In the genomic region with DNA sequence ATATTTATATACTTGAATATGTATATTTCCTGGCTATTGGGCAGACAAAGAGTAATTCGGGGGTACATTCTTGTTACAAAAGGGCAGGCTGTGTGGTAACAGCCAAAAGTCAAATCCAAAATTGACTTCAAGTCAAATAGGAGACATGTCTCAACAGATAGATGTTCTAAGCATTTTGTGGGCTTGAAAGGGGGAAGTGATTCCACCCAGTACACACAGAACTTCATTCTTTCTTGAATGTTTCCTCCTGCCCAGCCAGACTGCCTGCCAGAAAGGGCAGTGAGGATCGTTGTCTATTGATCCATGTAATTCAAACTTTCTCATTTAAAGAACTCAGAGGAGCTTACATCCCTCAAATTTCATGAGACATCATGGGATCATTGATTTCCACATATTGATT, we compare ENCODE assay signal across 22 mouse cellular contexts.
DNase-seq lines count a peak whose midpoint lies in the region; ATAC-seq and TF ChIP-seq lines count a peak whose summit lies in the region.
"Had no signal": no experiment of that assay in that cellular context is flagged by ENCODE, and none has a peak within 500 bp of the region (broad histone marks: within the 10 kb centered on the region; RNA-seq: fewer than 3 reads in every experiment).

No protein-coding gene starts in this region.

- DNase-seq in hindbrain, embryonic 14.5 days (ENCODE audit: low spot score) = peak; percentile 22
- DNase-seq in hindbrain, postnatal 0 days (ENCODE audit: low spot score) = no peak
- DNase-seq in A20 (ENCODE audit: low read depth, low spot score) (peak; percentile 31), CH12.LX (ENCODE audit: extremely low read depth) (peak; percentile 72)
- no peak for DNase-seq in embryo, embryonic 11 days
- no peak for DNase-seq in cerebellum, postnatal 4 days (ENCODE audit: low spot score in 2 of 2)
- DNase-seq: adrenal gland, adult 2 months; adrenal gland, adult 8-10 months; adrenal gland, postnatal 10 days; adrenal gland, postnatal 14 days; adrenal gland, postnatal 25 days; adrenal gland, postnatal 36 days; B cell, adult 2 months; cerebellum, adult 11 months; cerebellum, adult 11-12 months; cerebellum, adult 18-20 months; cerebellum, adult 2 months; cerebellum, adult 8-10 months had no signal

- no peaks in the 10 kb centered on the region for H3K4me1 ChIP-seq in hindbrain, embryonic 14.5 days (replicated peaks; ENCODE audit: control insufficient read depth, insufficient read depth, low read length)
- H3K4me1 ChIP-seq in hindbrain, postnatal 0 days (ENCODE audit: insufficient read depth, low read length) = no peaks in the 10 kb centered on the region
- peaks cover 14 to 60% of the 10 kb centered on the region in 2 experiments for H3K4me1 ChIP-seq in CH12.LX (ENCODE audit: control insufficient read depth in 1 of 2, insufficient read depth in 2 of 2)

- TF ChIP-seq CTCF in hindbrain, postnatal 0 days (IDR thresholded peaks at IDR 0.05; ENCODE audit: low read depth) = no peak
- no peak for TF ChIP-seq CTCF in CH12.LX (conservative IDR thresholded peaks at IDR 0.05 in 1 of 2, IDR thresholded peaks at IDR 0.05 in 1 of 2; ENCODE audit: low read depth in 2 of 2, low read length in 2 of 2)

- TF ChIP-seq EP300 in CH12.LX (IDR thresholded peaks at IDR 0.05; ENCODE audit: low read length) = peak; percentile 76

- dilution Hi-C loops in CH12.LX (cut with MboI; ENCODE audit: extremely low pct_ligation_motif_present, extremely low pct_unique_long_range_greater_than_20kb, low sequenced_read_pairs) = no loop called here

- H3K79me2 ChIP-seq in CH12.LX (replicated peaks; ENCODE audit: control insufficient read depth, extremely low read depth, insufficient read depth, poor library complexity, severe bottlenecking) = no peaks in the 10 kb centered on the region

- ATAC-seq in hindbrain, embryonic 14.5 days (ENCODE audit: low FRiP score) = no peak
- no peak for ATAC-seq in hindbrain, postnatal 0 days
- ATAC-seq: activated CD4-positive, CD25-positive, alpha-beta regulatory T cell, adult 4 months; CD4-positive, CD25-positive, alpha-beta regulatory T cell, adult 4 months; Patski had no signal

- no peaks in the 10 kb centered on the region for H3K27me3 ChIP-seq in hindbrain, embryonic 14.5 days (ENCODE audit: control insufficient read depth, insufficient read depth, low read length)
- H3K27me3 ChIP-seq in hindbrain, postnatal 0 days (ENCODE audit: insufficient read depth, low read length) = no peaks in the 10 kb centered on the region
- H3K27me3 ChIP-seq in CH12.LX (replicated peaks) = no peaks in the 10 kb centered on the region
- H3K27me3 ChIP-seq: Patski had no signal

- no peak for TF ChIP-seq POLR2A in CH12.LX (IDR thresholded peaks at IDR 0.05; ENCODE audit: low read depth, low read length)

- no peak overlapping the region for H3K27ac ChIP-seq in hindbrain, embryonic 14.5 days
- H3K27ac ChIP-seq in hindbrain, postnatal 0 days = no peak overlapping the region
- no peak overlapping the region for H3K27ac ChIP-seq in CH12.LX (ENCODE audit: insufficient read depth, low read depth)

- in situ Hi-C loops in CH12.LX (cut with MboI; ENCODE audit: low pct_ligation_motif_present, low pct_unique_long_range_greater_than_20kb, low sequenced_read_pairs) = no loop called here

- no peak overlapping the region for H3K4me3 ChIP-seq in hindbrain, embryonic 14.5 days (replicated peaks; ENCODE audit: low read length)
- H3K4me3 ChIP-seq in hindbrain, postnatal 0 days (ENCODE audit: low read length) = no peak overlapping the region
- no peak overlapping the region for H3K4me3 ChIP-seq in CH12.LX (replicated peaks in 1 of 3; ENCODE audit: low read depth in 2 of 3, low read length in 2 of 3, poor library complexity in 1 of 3)

- H3K36me3 ChIP-seq in hindbrain, embryonic 14.5 days (replicated peaks; ENCODE audit: control insufficient read depth, insufficient read depth) = no peaks in the 10 kb centered on the region
- no peaks in the 10 kb centered on the region for H3K36me3 ChIP-seq in hindbrain, postnatal 0 days (ENCODE audit: insufficient read depth, low read length)
- no peaks in the 10 kb centered on the region for H3K36me3 ChIP-seq in CH12.LX (replicated peaks in 1 of 2; ENCODE audit: control insufficient read depth in 1 of 2, insufficient read depth in 1 of 2, low read length in 1 of 2)
- H3K36me3 ChIP-seq: G1E had no signal

- no peaks in the 10 kb centered on the region for H3K9me3 ChIP-seq in hindbrain, embryonic 14.5 days (ENCODE audit: control insufficient read depth, low read length)
- H3K9me3 ChIP-seq in hindbrain, postnatal 0 days (ENCODE audit: low read length) = peaks cover 4% of the 10 kb centered on the region; the same call in 1 of the 2 replicates
- H3K9me3 ChIP-seq in CH12.LX (replicated peaks; ENCODE audit: low read length) = peaks cover 2% of the 10 kb centered on the region

- 84% methylated on average over 2 of the region's 2 CpGs for WGBS in hindbrain, embryonic 14.5 days
- 89% methylated on average over 2 of the region's 2 CpGs for WGBS in hindbrain, postnatal 0 days

- TF ChIP-seq RAD21 in CH12.LX (IDR thresholded peaks at IDR 0.05; ENCODE audit: low read depth, low read length) = no peak

- no peak overlapping the region for H3K9ac ChIP-seq in hindbrain, embryonic 14.5 days
- H3K9ac ChIP-seq in hindbrain, postnatal 0 days (replicated peaks; ENCODE audit: low read length) = no peak overlapping the region
- H3K9ac ChIP-seq in CH12.LX (ENCODE audit: insufficient read depth, low read depth) = peak overlapping the region; percentile 18

- no peak overlapping the region for H3K4me2 ChIP-seq in hindbrain, embryonic 14.5 days (replicated peaks)
- no peak overlapping the region for H3K4me2 ChIP-seq in hindbrain, postnatal 0 days (ENCODE audit: low read depth, low read length)
- peak overlapping the region; percentile 48 for H3K4me2 ChIP-seq in CH12.LX (ENCODE audit: insufficient read depth, low read depth, poor library complexity, severe bottlenecking)

TF ChIP-seq in CH12.LX, 34 proteins besides CTCF, POLR2A, EP300 and RAD21:
- TF ChIP-seq RCOR1 (conservative IDR thresholded peaks at IDR 0.05; ENCODE audit: low read depth, low read length) (no peak), JUND (conservative IDR thresholded peaks at IDR 0.05; ENCODE audit: low read depth, low read length) (no peak), HCFC1 (IDR thresholded peaks at IDR 0.05; ENCODE audit: low read depth, low read length) (no peak), POLR2AphosphoS2 (IDR thresholded peaks at IDR 0.05; ENCODE audit: low read depth, low read length) (no peak), ZNF384 (IDR thresholded peaks at IDR 0.05; ENCODE audit: low read depth, low read length) (no peak), MYC (IDR thresholded peaks at IDR 0.05; ENCODE audit: low read depth, low read length) (no peak), UBTF (IDR thresholded peaks at IDR 0.05; ENCODE audit: low read depth, low read length) (no peak), JUN (IDR thresholded peaks at IDR 0.05; ENCODE audit: insufficient read depth, low read depth, low read length) (peak; percentile 7; the same call in 1 of the 2 replicates), IRF4 (IDR thresholded peaks at IDR 0.05; ENCODE audit: low read depth, low read length) (peak; percentile 64), TBP (conservative IDR thresholded peaks at IDR 0.05; ENCODE audit: low read depth, low read length) (no peak), SIN3A (IDR thresholded peaks at IDR 0.05; ENCODE audit: low read length) (no peak), NRF1 (IDR thresholded peaks at IDR 0.05; ENCODE audit: low read depth, low read length) (no peak), SMC3 (IDR thresholded peaks at IDR 0.05; ENCODE audit: low read depth, low read length) (no peak), USF1 (IDR thresholded peaks at IDR 0.05; ENCODE audit: low read depth, low read length) (no peak), ZKSCAN1 (IDR thresholded peaks at IDR 0.05; ENCODE audit: borderline replicate concordance, low read depth, low read length) (no peak), KAT2A (IDR thresholded peaks at IDR 0.05; ENCODE audit: insufficient replicate concordance, low read length) (no peak)

Comparison
In these comparisons a context has a peak if more than half of its experiments do, and no peak if none do; other contexts are left out.
1. DNase-seq: peak in hindbrain, embryonic 14.5 days (single experiment), A20 (single experiment) and CH12.LX (single experiment); none in hindbrain, postnatal 0 days (single experiment), embryo, embryonic 11 days (single experiment) and cerebellum, postnatal 4 days (0 of 2).